Mouse (Mus musculus): ENCODE data around the gene Tgfb1. TPM values are rescaled to one million over a fixed set of nuclear protein-coding genes. Genes with fewer than 3 reads are reported as not detected.
"Not testable (repeated sequence)": the region's sequence is repeated elsewhere in the genome, so short reads cannot be mapped to it uniquely, and the experiment has no call there.

The Tgfb1 gene
- polyA plus RNA-seq, 1 experiment from 2014 or later, result 0.78 TPM

DNA sequence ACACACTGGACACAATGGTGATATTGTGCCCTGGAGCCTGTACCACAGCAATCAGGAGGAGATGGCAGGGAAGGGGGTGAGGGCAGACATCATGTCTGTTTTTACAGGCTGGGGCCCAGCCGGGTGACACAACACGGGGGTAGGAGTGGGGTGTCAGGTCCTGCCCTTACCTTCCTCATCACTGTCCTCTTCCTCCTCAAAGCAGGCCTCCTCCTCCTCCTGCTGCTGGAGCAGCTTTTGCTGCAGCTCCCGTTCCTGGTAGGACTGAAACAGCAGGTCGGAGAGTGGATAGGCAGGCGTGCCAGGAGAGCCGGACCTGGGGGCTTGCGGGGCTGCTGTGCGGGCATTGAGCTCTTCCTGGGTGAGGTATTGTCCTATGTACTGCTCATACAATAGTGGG lies 27.8 kb downstream of the Tgfb1 start:
- Histone ChIP-seq H3K4me1 (ENCODE audit: control insufficient read depth, insufficient read depth, low read length) (peaks cover 22% of the 10 kb centered on the region), H3K36me3 (ENCODE audit: control insufficient read depth, insufficient read depth, low read length) (peaks cover 23% of the 10 kb centered on the region)
- 90% methylated on average over 8 of the region's 8 CpGs for WGBS

DNA sequence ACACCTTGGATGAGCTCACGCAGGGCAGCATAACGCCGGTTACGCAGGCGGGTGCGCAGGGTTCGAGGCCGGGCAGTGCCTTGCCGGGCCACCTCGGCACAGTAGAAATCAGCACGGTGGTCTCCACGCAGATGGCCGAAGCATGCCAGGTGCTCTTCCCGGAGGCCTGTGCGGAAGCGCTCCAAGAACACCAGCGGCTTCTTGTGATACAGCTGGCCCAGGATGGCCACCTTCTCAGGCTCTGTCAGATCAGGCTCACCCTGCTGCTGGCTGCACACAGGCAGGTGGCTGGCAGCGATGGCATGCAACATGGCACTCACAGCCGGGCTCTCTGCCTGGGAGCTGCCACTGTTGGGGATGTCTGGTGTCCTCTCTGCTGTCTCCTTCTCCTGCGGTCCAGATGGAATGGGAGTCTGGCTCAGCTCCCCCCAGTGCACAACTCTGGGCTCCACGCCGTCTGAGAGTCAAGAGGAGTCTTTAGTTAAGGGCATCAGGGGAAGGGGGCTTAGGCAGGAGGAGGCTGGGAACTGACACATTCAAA lies 29.0 kb downstream of the Tgfb1 start:
- 96% methylated on average over 22 of the region's 22 CpGs for WGBS
- H3K27me3 ChIP-seq (ENCODE audit: control insufficient read depth, insufficient read depth, low read length), result no peaks in the 10 kb centered on the region
- peaks cover 23% of the 10 kb centered on the region for H3K36me3 ChIP-seq (ENCODE audit: control insufficient read depth, insufficient read depth, low read length)
- no peak overlapping the region for H3K4me2 ChIP-seq
- no peaks in the 10 kb centered on the region for H3K9me3 ChIP-seq (ENCODE audit: control insufficient read depth, low read length)
- no peak overlapping the region for H3K27ac ChIP-seq (ENCODE audit: low read depth, low read length)
- H3K4me1 ChIP-seq (ENCODE audit: control insufficient read depth, insufficient read depth, low read length), result peaks cover 13% of the 10 kb centered on the region
- H3K9ac ChIP-seq (ENCODE audit: low read length), result no peak overlapping the region
- no peak for ATAC-seq (ENCODE audit: low FRiP score)
- H3K4me3 ChIP-seq (ENCODE audit: low read depth, low read length), result no peak overlapping the region
- no peak for DNase-seq (ENCODE audit: low spot score, missing footprints)

More for the DNA sequence above, 27.8 kb downstream of the Tgfb1 start:
- no peak overlapping the region for H3K4me2 ChIP-seq
- no peak overlapping the region for H3K27ac ChIP-seq (ENCODE audit: low read depth, low read length)
- no peak for DNase-seq (ENCODE audit: low spot score, missing footprints)
- H3K9ac ChIP-seq (ENCODE audit: low read length), result no peak overlapping the region
- no peak for ATAC-seq (ENCODE audit: low FRiP score)
- no peak overlapping the region for H3K4me3 ChIP-seq (ENCODE audit: low read depth, low read length)
- no peaks in the 10 kb centered on the region for H3K27me3 ChIP-seq (ENCODE audit: control insufficient read depth, insufficient read depth, low read length)
- no peaks in the 10 kb centered on the region for H3K9me3 ChIP-seq (ENCODE audit: control insufficient read depth, low read length)

DNA sequence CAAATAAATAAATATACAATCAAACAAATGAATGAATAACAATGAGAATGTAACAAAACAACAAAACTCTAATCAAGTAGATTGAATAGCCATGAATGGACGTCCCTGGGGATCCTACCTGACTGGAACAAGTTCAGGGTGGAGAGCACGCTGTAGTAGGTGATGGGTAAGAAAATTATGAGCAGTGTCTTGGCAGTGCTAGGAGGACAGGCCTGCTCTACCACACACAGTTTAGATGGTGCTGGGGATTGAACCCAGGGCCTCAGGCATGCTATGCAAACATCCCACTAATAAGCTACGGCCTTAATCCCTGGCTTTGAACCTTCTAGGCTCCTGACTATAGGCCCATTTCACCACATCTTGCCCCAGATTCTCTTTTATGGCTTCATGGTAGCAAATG lies 30.7 kb downstream of the Tgfb1 start:
- no peaks in the 10 kb centered on the region for H3K27me3 ChIP-seq (ENCODE audit: control insufficient read depth, insufficient read depth, low read length)
- no peak overlapping the region for H3K27ac ChIP-seq (ENCODE audit: low read depth, low read length)
- WGBS, result 89% methylated on average over 3 of the region's 3 CpGs
- ATAC-seq (ENCODE audit: low FRiP score) (no peak), DNase-seq (ENCODE audit: low spot score, missing footprints) (no peak)
- no peak overlapping the region; the same call in 1 of the 2 replicates for H3K9ac ChIP-seq (ENCODE audit: low read length)
- H3K4me3 ChIP-seq (ENCODE audit: low read depth, low read length), result no peak overlapping the region
- no peaks in the 10 kb centered on the region for H3K9me3 ChIP-seq (ENCODE audit: control insufficient read depth, low read length)
- peak overlapping the region; percentile 78; the same call in 1 of the 2 replicates for H3K4me2 ChIP-seq
- peaks cover 8% of the 10 kb centered on the region for H3K4me1 ChIP-seq (ENCODE audit: control insufficient read depth, insufficient read depth, low read length)
- peaks cover 28% of the 10 kb centered on the region for H3K36me3 ChIP-seq (ENCODE audit: control insufficient read depth, insufficient read depth, low read length)

DNA sequence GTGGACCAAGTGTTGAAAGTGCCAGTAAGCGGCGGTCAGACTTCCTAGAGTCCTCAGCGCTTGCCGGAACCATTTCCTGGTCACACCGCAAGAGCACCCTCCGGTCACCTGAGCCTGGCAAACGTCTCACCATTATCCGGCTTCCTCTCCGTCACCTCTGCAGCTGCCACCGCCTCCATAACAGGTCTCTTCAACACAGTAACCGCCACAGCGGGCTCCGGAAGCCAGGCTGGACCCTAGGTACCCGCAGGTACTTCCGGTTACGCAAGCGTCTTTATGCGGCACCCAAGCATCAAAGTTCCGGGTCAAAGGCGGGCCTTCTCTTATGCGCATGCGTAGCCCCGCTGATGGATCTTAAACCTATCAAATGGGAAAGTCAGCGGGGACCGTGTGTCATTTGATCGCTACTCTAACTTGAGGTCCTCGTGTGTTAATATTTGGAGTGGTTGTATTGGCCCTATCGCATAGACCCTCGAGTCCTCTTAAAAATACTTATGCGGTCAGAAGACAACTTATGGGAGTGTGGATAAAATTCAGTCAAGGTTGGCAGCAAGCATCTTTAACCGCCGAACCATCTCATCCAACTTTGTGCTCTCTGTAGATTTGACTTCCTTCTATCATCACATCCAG lies 32.1 kb downstream of the Tgfb1 start, which contains the start of gene Ccdc97:
Gene Ccdc97, minus strand, starts transcription at position 301 of the 630 bp plus-strand sequence.
- 5% methylated on average over 32 of the region's 32 CpGs for WGBS

DNA sequence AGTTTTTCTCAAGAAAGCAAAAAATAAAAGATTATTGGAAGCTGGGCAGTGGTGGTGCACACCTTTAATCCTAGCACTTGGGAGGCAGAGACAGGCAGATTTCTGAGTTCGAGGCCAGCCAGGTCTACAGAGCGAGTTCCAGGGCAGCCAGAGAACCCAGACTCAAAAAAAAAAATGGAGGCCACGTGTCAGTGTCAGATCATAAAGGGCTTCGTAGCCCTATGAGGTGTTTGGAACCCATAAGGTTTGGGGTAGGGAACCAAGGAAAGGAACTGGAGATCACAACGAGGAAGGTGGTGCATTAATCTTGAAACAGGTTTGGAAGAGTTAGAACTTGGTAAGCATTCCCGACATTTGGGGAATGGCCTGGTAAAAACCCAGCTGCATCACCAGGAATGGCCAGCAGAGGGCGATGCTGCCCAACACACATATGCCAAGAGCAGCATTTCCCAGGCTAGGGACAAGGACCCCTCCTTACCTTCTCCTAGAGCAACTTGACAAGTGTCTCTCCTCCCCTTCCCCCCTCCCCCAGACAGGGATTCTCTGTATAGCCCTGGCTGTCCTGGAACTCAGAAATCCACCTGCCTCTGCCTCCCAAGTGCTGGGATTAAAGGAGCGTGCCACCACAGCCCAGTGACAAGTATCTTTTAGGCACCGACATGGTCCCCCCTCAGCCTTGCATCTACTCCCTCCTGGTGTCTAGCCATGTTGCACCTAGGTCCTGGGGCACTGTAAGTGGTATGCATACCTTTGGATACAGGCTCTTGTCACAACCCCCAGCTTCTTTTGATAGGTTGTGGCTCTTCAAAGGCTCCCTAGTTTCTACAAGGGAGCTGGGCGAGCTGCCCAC lies 33.2 kb downstream of the Tgfb1 start:
- no peak overlapping the region for H3K4me3 ChIP-seq (ENCODE audit: low read depth, low read length)
- no peaks in the 10 kb centered on the region for H3K9me3 ChIP-seq (ENCODE audit: control insufficient read depth, low read length)
- peaks cover 31% of the 10 kb centered on the region for H3K36me3 ChIP-seq (ENCODE audit: control insufficient read depth, insufficient read depth, low read length)
- peaks cover 8% of the 10 kb centered on the region for H3K4me1 ChIP-seq (ENCODE audit: control insufficient read depth, insufficient read depth, low read length)
- H3K27ac ChIP-seq (ENCODE audit: low read depth, low read length), result no peak overlapping the region
- H3K9ac ChIP-seq (ENCODE audit: low read length), result no peak overlapping the region
- DNase-seq (ENCODE audit: low spot score, missing footprints) (peak; percentile 99), ATAC-seq (ENCODE audit: low FRiP score) (no peak)
- H3K27me3 ChIP-seq (ENCODE audit: control insufficient read depth, insufficient read depth, low read length), result no peaks in the 10 kb centered on the region
- whole genome bisulfite sequencing, result 60% methylated on average over 10 of the region's 10 CpGs
- H3K4me2 ChIP-seq, result no peak overlapping the region

More for the DNA sequence above, 32.1 kb downstream of the Tgfb1 start, which contains the start of gene Ccdc97:
- Histone ChIP-seq H3K4me1 (ENCODE audit: control insufficient read depth, insufficient read depth, low read length) (peaks cover 8% of the 10 kb centered on the region), H3K4me2 (peak within 1 kb of the TSS; percentile 78), H3K27ac (ENCODE audit: low read depth, low read length) (no peak within 1 kb of the TSS), H3K36me3 (ENCODE audit: control insufficient read depth, insufficient read depth, low read length) (peaks cover 30% of the 10 kb centered on the region), H3K27me3 (ENCODE audit: control insufficient read depth, insufficient read depth, low read length) (no peaks in the 10 kb centered on the region), H3K9me3 (ENCODE audit: control insufficient read depth, low read length) (no peaks in the 10 kb centered on the region), H3K4me3 (ENCODE audit: low read depth, low read length) (peak within 1 kb of the TSS; percentile 50), H3K9ac (ENCODE audit: low read length) (peak within 1 kb of the TSS; percentile 65)
- ATAC-seq (ENCODE audit: low FRiP score), result peak; percentile 88
- DNase-seq (ENCODE audit: low spot score, missing footprints), result peak; percentile 98

DNA sequence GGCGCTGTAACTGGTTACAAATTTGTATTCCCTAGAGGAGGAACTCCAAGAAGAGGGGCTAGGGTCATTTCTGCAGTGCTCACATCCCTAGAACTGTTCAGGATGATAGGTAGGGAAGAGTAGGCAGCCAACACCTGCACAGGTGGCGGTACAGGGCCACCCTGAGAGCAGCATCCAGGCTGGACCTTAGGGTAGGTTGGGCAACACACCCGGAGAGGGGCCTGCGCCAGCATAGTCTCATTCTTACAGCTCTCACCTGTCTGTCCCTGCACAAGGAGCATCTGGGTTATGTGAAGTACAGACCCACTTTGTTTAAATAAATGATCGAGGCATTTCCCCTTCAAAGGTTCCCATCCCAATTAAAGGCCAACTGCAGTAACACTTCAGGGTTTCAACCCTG lies 34.0 kb downstream of the Tgfb1 start:
- H3K4me3 ChIP-seq (ENCODE audit: low read depth, low read length), result no peak overlapping the region
- ATAC-seq (ENCODE audit: low FRiP score) (no peak), DNase-seq (ENCODE audit: low spot score, missing footprints) (no peak)
- H3K9ac ChIP-seq (ENCODE audit: low read length), result no peak overlapping the region
- H3K4me1 ChIP-seq (ENCODE audit: control insufficient read depth, insufficient read depth, low read length), result peaks cover 8% of the 10 kb centered on the region
- no peaks in the 10 kb centered on the region for H3K9me3 ChIP-seq (ENCODE audit: control insufficient read depth, low read length)
- 89% methylated on average over 5 of the region's 5 CpGs for WGBS
- no peaks in the 10 kb centered on the region for H3K27me3 ChIP-seq (ENCODE audit: control insufficient read depth, insufficient read depth, low read length)
- H3K36me3 ChIP-seq (ENCODE audit: control insufficient read depth, insufficient read depth, low read length), result peaks cover 33% of the 10 kb centered on the region
- H3K27ac ChIP-seq (ENCODE audit: low read depth, low read length), result no peak overlapping the region
- no peak overlapping the region for H3K4me2 ChIP-seq

DNA sequence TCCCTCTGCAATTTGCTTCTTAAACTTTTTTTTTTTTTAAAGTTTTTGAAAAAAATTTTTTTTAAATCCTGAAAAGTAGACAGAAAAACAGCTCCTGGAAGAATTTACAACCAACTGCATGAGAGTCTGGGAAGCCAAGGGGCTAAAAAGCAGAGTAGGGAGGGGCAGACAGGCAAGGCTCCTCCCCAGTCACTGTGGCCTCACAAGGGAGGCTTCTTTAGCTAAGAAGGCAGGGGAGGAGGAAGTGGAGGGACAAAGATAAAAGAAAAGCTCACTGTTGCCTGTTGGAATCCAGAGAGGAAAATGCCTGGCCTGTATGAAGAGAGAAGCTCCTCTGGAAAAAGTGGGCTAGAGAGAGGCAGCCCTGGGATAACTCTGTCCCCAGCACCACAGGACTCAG lies 35.0 kb downstream of the Tgfb1 start:
- H3K27me3 ChIP-seq (ENCODE audit: control insufficient read depth, insufficient read depth, low read length); H3K4me3 ChIP-seq (ENCODE audit: low read depth, low read length); H3K9ac ChIP-seq (ENCODE audit: low read length); H3K4me2 ChIP-seq; ATAC-seq (ENCODE audit: low FRiP score); DNase-seq (ENCODE audit: low spot score, missing footprints); H3K27ac ChIP-seq (ENCODE audit: low read depth, low read length); H3K9me3 ChIP-seq (ENCODE audit: control insufficient read depth, low read length); H3K4me1 ChIP-seq (ENCODE audit: control insufficient read depth, insufficient read depth, low read length): not testable (repeated sequence)
- peaks cover 40% of the 10 kb centered on the region for H3K36me3 ChIP-seq (ENCODE audit: control insufficient read depth, insufficient read depth, low read length)

DNA sequence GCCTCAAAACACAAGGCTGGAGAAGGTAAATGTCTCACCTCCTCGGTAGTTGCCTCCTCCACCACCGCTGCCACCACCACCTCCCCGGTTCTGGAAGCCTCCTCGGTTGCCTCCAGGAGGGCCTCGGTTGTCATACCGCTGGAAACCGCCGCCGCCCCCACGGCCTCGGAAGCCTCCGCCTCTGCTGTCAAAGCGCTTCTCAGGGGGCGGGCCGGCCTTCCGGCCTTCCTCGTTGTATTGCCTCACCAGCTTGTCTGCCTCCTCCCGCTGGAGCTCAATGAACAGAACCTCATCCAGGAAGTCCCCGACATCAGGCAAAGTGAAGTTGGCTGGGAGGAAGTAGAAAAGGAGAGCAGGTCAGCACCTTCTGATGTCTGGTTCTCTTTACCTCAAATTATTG lies 39.1 kb downstream of the Tgfb1 start:
- WGBS, result 87% methylated on average over 19 of the region's 19 CpGs
- Histone ChIP-seq H3K36me3 (ENCODE audit: control insufficient read depth, insufficient read depth, low read length) (peaks cover 48% of the 10 kb centered on the region), H3K9me3 (ENCODE audit: control insufficient read depth, low read length) (no peaks in the 10 kb centered on the region), H3K27me3 (ENCODE audit: control insufficient read depth, insufficient read depth, low read length) (no peaks in the 10 kb centered on the region), H3K4me1 (ENCODE audit: control insufficient read depth, insufficient read depth, low read length) (no peaks in the 10 kb centered on the region), H3K4me3 (ENCODE audit: low read depth, low read length) (no peak overlapping the region), H3K9ac (ENCODE audit: low read length) (no peak overlapping the region), H3K27ac (ENCODE audit: low read depth, low read length) (no peak overlapping the region), H3K4me2 (no peak overlapping the region)
- DNase-seq (ENCODE audit: low spot score, missing footprints) (no peak), ATAC-seq (ENCODE audit: low FRiP score) (no peak)

DNA sequence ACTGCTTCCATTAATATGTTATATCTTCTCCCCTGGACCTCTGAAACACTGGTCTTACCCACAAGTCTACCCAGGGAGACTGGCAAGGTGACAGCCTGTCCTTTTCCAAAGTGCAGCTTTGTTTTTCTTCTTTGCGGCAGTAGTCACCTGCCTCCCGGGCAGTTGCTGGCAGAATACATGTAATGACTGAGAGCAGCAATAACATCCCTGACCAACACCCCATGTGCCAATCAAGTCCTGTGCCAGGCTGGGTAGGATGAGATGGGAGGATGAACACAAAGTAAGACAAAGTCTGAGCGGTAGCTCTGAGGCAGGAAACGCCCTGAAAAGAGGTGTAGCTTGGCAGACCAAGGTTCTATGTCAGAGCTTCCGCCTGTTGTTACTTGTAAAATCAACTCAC lies 41.0 kb downstream of the Tgfb1 start:
- no peaks in the 10 kb centered on the region for H3K27me3 ChIP-seq (ENCODE audit: control insufficient read depth, insufficient read depth, low read length)
- no peak overlapping the region for H3K4me3 ChIP-seq (ENCODE audit: low read depth, low read length)
- H3K36me3 ChIP-seq (ENCODE audit: control insufficient read depth, insufficient read depth, low read length), result peaks cover 51% of the 10 kb centered on the region
- no peak overlapping the region for H3K9ac ChIP-seq (ENCODE audit: low read length)
- no peaks in the 10 kb centered on the region for H3K9me3 ChIP-seq (ENCODE audit: control insufficient read depth, low read length)
- H3K27ac ChIP-seq (ENCODE audit: low read depth, low read length), result no peak overlapping the region
- DNase-seq (ENCODE audit: low spot score, missing footprints) (no peak), ATAC-seq (ENCODE audit: low FRiP score) (no peak)
- H3K4me2 ChIP-seq, result no peak overlapping the region
- WGBS, result 95% methylated on average over 5 of the region's 5 CpGs
- H3K4me1 ChIP-seq (ENCODE audit: control insufficient read depth, insufficient read depth, low read length), result no peaks in the 10 kb centered on the region

All from midbrain, embryonic 11.5 days (tissue).